In the genomic region with DNA sequence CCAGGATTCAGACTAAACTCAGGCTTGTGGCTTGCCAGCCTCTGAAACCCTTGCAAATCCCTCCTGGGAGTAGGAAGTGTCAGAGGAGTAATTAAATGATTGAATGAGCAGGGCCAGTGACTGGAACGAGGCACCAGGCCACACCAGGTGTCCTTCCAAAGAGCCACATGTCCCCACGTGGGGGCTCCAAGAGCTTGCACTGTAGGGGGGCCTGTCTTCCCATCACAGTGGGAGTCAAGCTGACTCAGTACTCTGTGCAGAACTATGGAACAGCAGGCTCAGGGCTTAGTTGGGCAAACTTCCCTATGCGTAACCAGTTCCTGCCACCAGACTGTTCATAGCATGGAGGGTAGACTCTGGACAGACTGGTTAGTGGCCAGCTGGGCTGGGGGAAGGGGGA, we compare ENCODE assay signal across 22 mouse cellular contexts. TPM values are rescaled to one million over a fixed set of nuclear protein-coding genes. Genes with fewer than 3 reads are reported as not detected.
DNase-seq lines count a peak whose midpoint lies in the region; ATAC-seq and TF ChIP-seq lines count a peak whose summit lies in the region.
"Had no signal": no experiment of that assay in that cellular context is flagged by ENCODE, and none has a peak within 500 bp of the region (broad histone marks: within the 10 kb centered on the region; RNA-seq: fewer than 3 reads in every experiment).

No protein-coding gene starts in this region.

- H3K27me3 ChIP-seq in forebrain, embryonic 15.5 days, result peaks cover 46% of the 10 kb centered on the region
- peaks cover 36% of the 10 kb centered on the region for H3K27me3 ChIP-seq in forebrain, embryonic 16.5 days (replicated peaks; ENCODE audit: control insufficient read depth, insufficient read depth, low read length)
- peaks cover 26% of the 10 kb centered on the region for H3K27me3 ChIP-seq in kidney, postnatal 0 days (ENCODE audit: insufficient read depth, low read length)
- no peaks in the 10 kb centered on the region; the same call in 1 of the 2 replicates for H3K27me3 ChIP-seq in kidney, adult 2 months (replicated peaks; ENCODE audit: control insufficient read depth, insufficient read depth, low read length)
- peaks cover 37% of the 10 kb centered on the region for H3K27me3 ChIP-seq in intestine, embryonic 16.5 days (replicated peaks; ENCODE audit: control insufficient read depth, insufficient read depth, low read length)

- TF ChIP-seq POLR2A in kidney, adult 2 months (IDR thresholded peaks at IDR 0.05; ENCODE audit: low read depth, low read length), result no peak
- no peak for TF ChIP-seq POLR2A in brain, embryonic 14.5 days (IDR thresholded peaks at IDR 0.05; ENCODE audit: borderline replicate concordance, extremely low read depth, insufficient read depth, insufficient read length, poor library complexity, severe bottlenecking)

- no peak overlapping the region for H3K4me3 ChIP-seq in forebrain, embryonic 15.5 days
- H3K4me3 ChIP-seq in forebrain, embryonic 16.5 days (replicated peaks; ENCODE audit: low read length), result no peak overlapping the region
- H3K4me3 ChIP-seq in kidney, postnatal 0 days (replicated peaks; ENCODE audit: low read depth, low read length), result no peak overlapping the region
- no peak overlapping the region for H3K4me3 ChIP-seq in kidney, adult 2 months (ENCODE audit: insufficient read depth, low read depth, low read length)
- H3K4me3 ChIP-seq in intestine, embryonic 16.5 days (ENCODE audit: low read length), result no peak overlapping the region
- H3K4me3 ChIP-seq: left cerebral cortex, adult 2 months; limb, embryonic 10.5 days had no signal

- H3K9ac ChIP-seq in forebrain, embryonic 15.5 days (replicated peaks), result no peak overlapping the region
- no peak overlapping the region for H3K9ac ChIP-seq in forebrain, embryonic 16.5 days (replicated peaks; ENCODE audit: low read depth, low read length)
- H3K9ac ChIP-seq in kidney, postnatal 0 days (ENCODE audit: low read depth, low read length), result no peak overlapping the region
- H3K9ac ChIP-seq in intestine, embryonic 16.5 days (ENCODE audit: low read depth, low read length), result no peak overlapping the region
- H3K9ac ChIP-seq: liver, postnatal 0 days had no signal

- no peak overlapping the region for H3K27ac ChIP-seq in forebrain, embryonic 15.5 days (replicated peaks)
- no peak overlapping the region for H3K27ac ChIP-seq in forebrain, embryonic 16.5 days (ENCODE audit: low read length)
- no peak overlapping the region for H3K27ac ChIP-seq in kidney, postnatal 0 days
- H3K27ac ChIP-seq in kidney, adult 2 months (ENCODE audit: insufficient read depth, low read depth, low read length), result no peak overlapping the region
- H3K27ac ChIP-seq in intestine, embryonic 16.5 days (ENCODE audit: low read length), result no peak overlapping the region
- H3K27ac ChIP-seq: left cerebral cortex, adult 2 months; limb, embryonic 10.5 days had no signal

- peaks cover 11% of the 10 kb centered on the region; the same call in 1 of the 2 replicates for H3K4me1 ChIP-seq in forebrain, embryonic 15.5 days
- 0 out of 2 replicates have a peak, but pooled peaks cover 3% of the 10 kb centered on the region for H3K4me1 ChIP-seq in forebrain, embryonic 16.5 days (replicated peaks; ENCODE audit: control insufficient read depth, insufficient read depth, low read length)
- no peaks in the 10 kb centered on the region for H3K4me1 ChIP-seq in kidney, postnatal 0 days (replicated peaks; ENCODE audit: insufficient read depth, low read length)
- no peaks in the 10 kb centered on the region for H3K4me1 ChIP-seq in kidney, adult 2 months (ENCODE audit: control insufficient read depth, insufficient read depth, low read length)
- peaks cover 7% of the 10 kb centered on the region for H3K4me1 ChIP-seq in intestine, embryonic 16.5 days (ENCODE audit: control insufficient read depth, insufficient read depth, low read length)

- 0 out of 2 replicates have a peak, but pooled peaks have one; percentile 23 for ATAC-seq in forebrain, embryonic 15.5 days (replicated peaks)
- no peak for ATAC-seq in forebrain, embryonic 16.5 days
- peak; percentile 57; the same call in 1 of the 2 replicates for ATAC-seq in kidney, postnatal 0 days (replicated peaks; ENCODE audit: low FRiP score, low read depth)
- no peak for ATAC-seq in intestine, embryonic 16.5 days
- ATAC-seq: liver, postnatal 0 days; midbrain, embryonic 16.5 days had no signal

- 24% methylated on average over 3 of the region's 3 CpGs for WGBS in forebrain, embryonic 15.5 days
- WGBS in forebrain, embryonic 16.5 days, result 28% methylated on average over 3 of the region's 3 CpGs
- WGBS in kidney, postnatal 0 days, result 27% methylated on average over 3 of the region's 3 CpGs
- 21% methylated on average over 3 of the region's 3 CpGs for WGBS in kidney, adult 2 months
- 37% methylated on average over 3 of the region's 3 CpGs for WGBS in intestine, embryonic 16.5 days

- DNase-seq in kidney, postnatal 0 days (ENCODE audit: low spot score), result peak; percentile 17
- no peak for DNase-seq in kidney, adult 2 months
- DNase-seq in brain, embryonic 14.5 days (ENCODE audit: low read depth), result peak; percentile 31
- peak; percentile 51 to 64 for DNase-seq in cerebellum, postnatal 14 days
- DNase-seq in ovary, postnatal 14 days (ENCODE audit: low spot score), result no peak
- DNase-seq: adrenal gland, postnatal 25 days; embryo, embryonic 11 days; gastrocnemius, postnatal 10 days; heart, adult 11 months; heart, postnatal 36 days; kidney, adult 8-10 months; liver, postnatal 0 days; lung, postnatal 10 days; thymus, adult 2 months had no signal

- no peak overlapping the region for H3K4me2 ChIP-seq in forebrain, embryonic 15.5 days (replicated peaks)
- no peak overlapping the region for H3K4me2 ChIP-seq in forebrain, embryonic 16.5 days (ENCODE audit: low read length)
- no peak overlapping the region for H3K4me2 ChIP-seq in kidney, postnatal 0 days (ENCODE audit: low read length)
- no peak overlapping the region for H3K4me2 ChIP-seq in intestine, embryonic 16.5 days (ENCODE audit: low read depth, low read length)

- no peaks in the 10 kb centered on the region for H3K9me3 ChIP-seq in forebrain, embryonic 15.5 days
- H3K9me3 ChIP-seq in forebrain, embryonic 16.5 days (ENCODE audit: control insufficient read depth, low read length), result no peaks in the 10 kb centered on the region
- H3K9me3 ChIP-seq in kidney, postnatal 0 days (replicated peaks; ENCODE audit: low read length), result no peaks in the 10 kb centered on the region
- H3K9me3 ChIP-seq in intestine, embryonic 16.5 days (ENCODE audit: control insufficient read depth, low read length), result no peaks in the 10 kb centered on the region
- H3K9me3 ChIP-seq: G1E; limb, embryonic 10.5 days had no signal

- no peaks in the 10 kb centered on the region for H3K36me3 ChIP-seq in forebrain, embryonic 15.5 days
- no peaks in the 10 kb centered on the region for H3K36me3 ChIP-seq in forebrain, embryonic 16.5 days (ENCODE audit: control insufficient read depth, insufficient read depth)
- H3K36me3 ChIP-seq in kidney, postnatal 0 days (ENCODE audit: insufficient read depth, low read length), result no peaks in the 10 kb centered on the region
- H3K36me3 ChIP-seq in kidney, adult 2 months (ENCODE audit: control insufficient read depth, insufficient read depth, low read length), result no peaks in the 10 kb centered on the region
- no peaks in the 10 kb centered on the region for H3K36me3 ChIP-seq in intestine, embryonic 16.5 days (ENCODE audit: control insufficient read depth, insufficient read depth, low read length)
- H3K36me3 ChIP-seq: G1E; limb, embryonic 10.5 days had no signal

- no peak for TF ChIP-seq CTCF in kidney, postnatal 0 days (IDR thresholded peaks at IDR 0.05; ENCODE audit: low read depth)
- TF ChIP-seq CTCF in kidney, adult 2 months (conservative IDR thresholded peaks at IDR 0.05; ENCODE audit: insufficient read depth, insufficient read length, low read depth, low read length), result no peak
- TF ChIP-seq CTCF in brain, embryonic 14.5 days (IDR thresholded peaks at IDR 0.05; ENCODE audit: borderline replicate concordance, extremely low read depth, insufficient read depth, insufficient read length), result no peak

RNA-seq across cellular contexts. Expression of a gene that starts 15.0 kb away (rescaled TPM):
- 3.9 and 4.2 TPM in 2 replicates for polyA plus RNA-seq in forebrain, embryonic 15.5 days (2015; fragmentation: Nextera tagmentation; extraction: Ambion mirVana)
- polyA plus RNA-seq in forebrain, embryonic 16.5 days (2015; fragmentation: Nextera tagmentation; extraction: Ambion mirVana), result 3.6 and 5.8 TPM in 2 replicates
- 0.64 TPM in 2 replicates for polyA plus RNA-seq in kidney, postnatal 0 days (2015; fragmentation: Nextera tagmentation; extraction: Ambion mirVana)
- 0.48 and 0.62 TPM in 2 replicates for polyA plus RNA-seq in kidney, adult 2 months (2012; rRNA removed)
- 105 and 143 TPM in 2 replicates for polyA plus RNA-seq in brain, embryonic 14.5 days (2012; rRNA removed)
- 0.50 and 0.77 TPM in 2 replicates for polyA plus RNA-seq in intestine, embryonic 16.5 days (2015; fragmentation: Nextera tagmentation; extraction: Ambion mirVana)
- polyA plus RNA-seq: liver, adult 2 months; liver, postnatal 0 days had no signal

RNA-seq across cellular contexts. Expression of a gene that starts 44.0 kb away (rescaled TPM):
- polyA plus RNA-seq in forebrain, embryonic 15.5 days (2015; fragmentation: Nextera tagmentation; extraction: Ambion mirVana), result 4.1 and 4.5 TPM in 2 replicates
- 3.3 and 5.4 TPM in 2 replicates for polyA plus RNA-seq in forebrain, embryonic 16.5 days (2015; fragmentation: Nextera tagmentation; extraction: Ambion mirVana)
- 2.0 and 2.2 TPM in 2 replicates for polyA plus RNA-seq in kidney, postnatal 0 days (2015; fragmentation: Nextera tagmentation; extraction: Ambion mirVana)
- polyA plus RNA-seq in kidney, adult 2 months (2012; rRNA removed), result 6.1 and 7.4 TPM in 2 replicates
- polyA plus RNA-seq in brain, embryonic 14.5 days (2012; rRNA removed), result 6.2 and 8.6 TPM in 2 replicates
- 0.21 and 0.26 TPM in 2 replicates for polyA plus RNA-seq in intestine, embryonic 16.5 days (2015; fragmentation: Nextera tagmentation; extraction: Ambion mirVana)

RNA-seq across cellular contexts. Expression of a gene that starts 46.2 kb away (rescaled TPM):
- polyA plus RNA-seq in forebrain, embryonic 15.5 days (2015; fragmentation: Nextera tagmentation; extraction: Ambion mirVana), result 14.6 and 16.0 TPM in 2 replicates
- polyA plus RNA-seq in forebrain, embryonic 16.5 days (2015; fragmentation: Nextera tagmentation; extraction: Ambion mirVana), result 15.6 and 18.8 TPM in 2 replicates
- 10.1 and 11.5 TPM in 2 replicates for polyA plus RNA-seq in kidney, postnatal 0 days (2015; fragmentation: Nextera tagmentation; extraction: Ambion mirVana)
- polyA plus RNA-seq in kidney, adult 2 months (2012; rRNA removed), result 35.0 and 42.1 TPM in 2 replicates
- 29.5 and 35.9 TPM in 2 replicates for polyA plus RNA-seq in brain, embryonic 14.5 days (2012; rRNA removed)
- 11.2 and 11.8 TPM in 2 replicates for polyA plus RNA-seq in intestine, embryonic 16.5 days (2015; fragmentation: Nextera tagmentation; extraction: Ambion mirVana)

Comparison
In these comparisons a context has a peak if more than half of its experiments do, and no peak if none do; other contexts are left out.
1. ATAC-seq: peak in forebrain, embryonic 15.5 days (single experiment) and kidney, postnatal 0 days (single experiment); none in forebrain, embryonic 16.5 days (single experiment) and intestine, embryonic 16.5 days (single experiment).
2. DNase-seq: peak in kidney, postnatal 0 days (single experiment), brain, embryonic 14.5 days (single experiment) and cerebellum, postnatal 14 days (2 of 2); none in kidney, adult 2 months (single experiment) and ovary, postnatal 14 days (single experiment).
3. RNA of a gene that starts 15.0 kb away (polyA plus RNA-seq): 105 to 143 TPM in brain, embryonic 14.5 days; 3.6 to 5.8 TPM in forebrain, embryonic 16.5 days, 3.9 to 4.2 TPM in forebrain, embryonic 15.5 days, 0.50 to 0.77 TPM in intestine, embryonic 16.5 days, 0.64 TPM in kidney, postnatal 0 days and 0.48 to 0.62 TPM in kidney, adult 2 months; every median in the first group is over 10 times any median in the second.